Mouse (Mus musculus): ENCODE data around the gene Fstl1.

Gene Fstl1

DNA sequence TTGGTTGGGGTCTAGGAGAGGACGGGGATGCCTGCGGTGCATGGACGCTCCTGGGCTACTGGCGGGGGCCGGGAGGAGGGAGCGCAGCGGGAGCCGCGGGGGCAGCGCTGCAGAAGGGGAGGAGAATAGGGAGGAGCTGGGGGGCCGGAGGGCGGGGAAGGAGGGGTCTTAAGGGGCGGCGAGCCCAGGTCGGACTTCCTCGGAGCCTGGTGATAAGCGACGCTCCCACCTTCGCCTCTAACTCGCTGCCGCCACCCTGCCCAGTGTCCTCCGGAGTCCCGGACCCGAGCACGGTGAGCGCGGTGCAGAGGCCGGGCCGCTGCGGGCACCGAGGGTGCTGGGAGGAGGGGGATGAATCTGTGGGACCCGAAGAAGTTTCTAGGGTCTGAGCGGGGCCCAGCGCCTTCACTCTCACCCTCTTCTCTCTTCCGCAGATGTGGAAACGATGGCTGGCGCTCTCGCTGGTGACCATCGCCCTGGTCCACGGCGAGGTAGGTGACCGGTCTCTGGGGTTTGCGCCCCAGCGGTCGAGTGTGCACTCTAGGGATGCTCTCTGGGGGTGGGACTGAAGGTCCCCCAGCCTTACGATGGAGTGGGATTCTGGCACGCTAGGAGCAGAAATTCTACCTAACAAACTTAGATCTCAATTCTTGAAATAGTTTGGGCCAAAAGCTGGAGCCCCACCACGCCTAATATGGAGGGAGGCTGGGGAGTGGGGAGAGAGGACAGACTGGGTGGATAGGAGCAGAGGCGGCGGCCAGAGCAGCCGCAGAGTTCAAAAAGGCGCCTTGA is at the start of gene Fstl1:
Gene Fstl1 (plus strand): TSS at position 14 of the 792 bp plus-strand sequence.
- no peak for DNase-seq (ENCODE audit: low read depth)

GRCm38 (mm10) chr16:37728674-37729073 is 48.0 kb upstream of the Fstl1 start:
- DNase-seq (ENCODE audit: low read depth) = no peak

DNA sequence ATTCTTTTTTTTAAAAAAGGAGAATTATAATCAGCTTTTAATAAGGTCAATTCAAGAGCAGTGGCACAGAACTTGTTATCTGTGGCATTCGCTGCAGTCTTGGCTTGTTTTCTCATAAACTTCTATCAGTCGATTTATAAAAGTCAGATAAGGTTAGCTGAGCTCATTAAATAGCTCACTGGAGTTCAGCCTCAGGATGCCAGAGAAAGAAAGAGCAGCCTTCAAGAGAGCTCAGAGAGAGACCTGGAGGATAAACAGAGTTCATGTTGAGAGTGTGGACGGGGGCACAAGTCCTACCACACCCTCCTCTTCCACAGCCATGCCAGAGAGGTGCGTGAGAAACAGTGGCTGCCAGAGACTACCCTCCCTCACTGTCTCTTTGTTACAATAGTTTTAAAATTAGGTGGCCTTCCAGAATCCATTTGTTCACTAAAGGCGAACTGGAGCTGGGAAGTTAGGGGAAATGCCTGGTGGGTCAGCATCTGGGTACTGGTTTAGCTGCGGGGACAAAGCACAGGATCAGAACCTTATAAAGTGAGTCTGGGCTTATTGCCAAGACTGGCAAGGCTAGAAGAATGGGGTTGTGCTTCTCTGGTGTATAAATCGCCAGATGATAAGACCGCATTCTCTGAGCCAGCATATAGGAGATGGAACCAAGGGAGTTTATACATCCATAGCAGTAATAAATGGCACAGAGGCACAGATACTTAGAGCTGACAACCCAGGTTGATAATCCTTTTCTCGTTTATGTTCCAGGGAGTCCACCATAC is 47.1 kb upstream of the Fstl1 start:
- DNase-seq (ENCODE audit: low read depth) = no peak

GRCm38 (mm10) chr16:37730293-37730835 is 46.3 kb upstream of the Fstl1 start:
- no peak for DNase-seq (ENCODE audit: low read depth)

GRCm38 (mm10) chr16:37731431-37731830 is 45.2 kb upstream of the Fstl1 start:
- DNase-seq (ENCODE audit: low read depth) = no peak

- no peak for DNase-seq (ENCODE audit: low read depth)
Measured at GRCm38 (mm10) chr16:37732023-37732761, 44.5 kb upstream of the Fstl1 start.

DNA sequence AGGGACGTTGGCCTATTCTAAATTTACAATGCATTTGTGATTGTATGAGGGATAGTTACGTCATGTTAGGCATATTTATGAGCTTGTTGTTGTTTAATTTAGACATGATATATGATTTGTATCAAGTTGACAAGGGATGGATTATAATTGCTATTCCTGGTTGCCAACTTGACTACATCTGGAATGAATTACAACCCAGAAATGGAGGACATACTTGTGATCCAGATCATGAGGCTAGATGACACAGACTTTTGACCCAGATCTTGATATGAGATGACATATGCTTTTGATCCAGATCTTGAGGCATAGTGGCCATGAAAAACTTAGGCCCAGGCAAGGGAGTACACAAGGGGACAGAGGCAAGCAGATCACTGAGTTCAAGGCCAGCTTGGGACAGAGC is 36.6 kb upstream of the Fstl1 start:
- DNase-seq (ENCODE audit: low read depth) = no peak

DNA sequence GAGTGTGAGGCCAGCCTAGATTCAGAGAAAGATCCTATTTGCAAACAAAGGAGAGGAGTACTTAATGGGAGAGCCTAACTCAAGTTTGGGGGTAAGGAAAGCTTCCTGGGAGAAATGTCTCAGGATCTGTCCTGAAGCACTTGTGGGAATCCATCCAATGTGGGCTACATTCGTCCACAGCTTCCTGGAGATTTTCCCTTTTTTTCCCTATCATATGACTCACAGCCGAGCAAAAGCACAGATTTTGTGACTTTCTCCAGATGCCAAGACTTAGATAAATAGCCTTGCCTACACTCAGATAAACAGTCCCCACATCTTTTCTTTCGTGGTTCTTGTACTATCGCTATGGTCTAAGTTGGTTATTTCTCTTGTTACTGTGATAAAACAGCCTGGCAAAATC is 34.4 kb upstream of the Fstl1 start:
- no peak for DNase-seq (ENCODE audit: low read depth)

GRCm38 (mm10) chr16:37752876-37753275 is 23.8 kb upstream of the Fstl1 start:
- no peak for DNase-seq (ENCODE audit: low read depth)

- DNase-seq (ENCODE audit: low read depth) = no peak
Measured at GRCm38 (mm10) chr16:37753809-37754208, 22.9 kb upstream of the Fstl1 start.

DNA sequence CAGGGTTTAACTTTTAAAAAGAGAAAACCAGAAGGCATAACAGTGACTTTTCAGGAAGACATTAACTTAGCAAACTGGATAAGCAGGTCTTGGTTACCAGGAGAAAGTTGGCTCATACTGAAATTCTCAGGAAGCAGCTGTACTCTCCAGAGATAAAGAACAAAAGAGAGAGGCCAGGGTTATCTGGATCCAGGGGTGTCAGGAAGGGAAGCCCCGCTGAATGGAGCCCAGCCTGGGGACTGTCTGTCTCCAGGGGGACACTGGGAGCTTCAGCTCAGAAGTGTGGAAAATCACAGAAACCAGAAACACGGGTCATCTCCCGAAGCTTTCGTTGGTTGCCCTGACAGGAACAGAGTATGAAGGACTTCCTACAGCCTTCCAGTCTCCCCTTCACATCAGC is 22.2 kb upstream of the Fstl1 start:
- DNase-seq (ENCODE audit: low read depth) = no peak

DNA sequence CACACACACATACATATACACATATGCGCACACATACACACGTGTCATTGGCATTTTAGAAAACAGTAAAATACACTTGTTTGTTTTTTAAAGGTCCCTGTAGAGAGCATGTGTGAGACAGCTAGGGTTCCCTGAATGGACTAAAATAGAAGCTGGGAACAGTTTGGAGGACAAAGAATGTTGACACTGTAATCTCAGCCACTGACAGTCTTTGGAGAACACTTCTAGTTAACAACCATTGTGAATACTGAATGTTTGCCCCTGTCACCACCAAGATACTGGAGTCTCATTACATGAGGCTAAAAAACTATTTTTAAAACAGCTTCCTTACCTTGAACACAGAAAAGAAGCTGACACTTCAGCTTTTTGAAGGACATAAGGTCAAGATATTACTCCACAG is 19.4 kb upstream of the Fstl1 start:
- no peak for DNase-seq (ENCODE audit: low read depth)

DNA sequence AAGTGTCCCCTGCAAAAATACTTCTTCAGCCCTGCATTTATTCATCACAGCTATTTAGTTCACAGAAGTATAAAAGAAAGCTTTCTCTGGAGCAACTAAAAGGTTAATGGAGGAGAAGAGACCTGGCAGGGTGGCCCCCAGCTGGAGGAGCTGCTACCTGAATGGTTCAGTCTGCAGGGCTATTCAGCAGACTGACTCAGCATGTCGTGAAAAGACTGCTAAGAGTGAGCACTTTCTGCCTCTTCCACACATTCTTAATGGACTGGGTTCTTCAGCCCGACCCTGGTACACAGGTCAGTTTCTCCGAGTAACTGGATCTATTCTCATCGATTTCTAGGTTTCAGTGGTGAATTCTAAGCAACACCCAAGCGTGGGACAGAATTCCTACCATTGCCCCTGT is 12.9 kb upstream of the Fstl1 start:
- DNase-seq (ENCODE audit: low read depth) = no peak

DNA sequence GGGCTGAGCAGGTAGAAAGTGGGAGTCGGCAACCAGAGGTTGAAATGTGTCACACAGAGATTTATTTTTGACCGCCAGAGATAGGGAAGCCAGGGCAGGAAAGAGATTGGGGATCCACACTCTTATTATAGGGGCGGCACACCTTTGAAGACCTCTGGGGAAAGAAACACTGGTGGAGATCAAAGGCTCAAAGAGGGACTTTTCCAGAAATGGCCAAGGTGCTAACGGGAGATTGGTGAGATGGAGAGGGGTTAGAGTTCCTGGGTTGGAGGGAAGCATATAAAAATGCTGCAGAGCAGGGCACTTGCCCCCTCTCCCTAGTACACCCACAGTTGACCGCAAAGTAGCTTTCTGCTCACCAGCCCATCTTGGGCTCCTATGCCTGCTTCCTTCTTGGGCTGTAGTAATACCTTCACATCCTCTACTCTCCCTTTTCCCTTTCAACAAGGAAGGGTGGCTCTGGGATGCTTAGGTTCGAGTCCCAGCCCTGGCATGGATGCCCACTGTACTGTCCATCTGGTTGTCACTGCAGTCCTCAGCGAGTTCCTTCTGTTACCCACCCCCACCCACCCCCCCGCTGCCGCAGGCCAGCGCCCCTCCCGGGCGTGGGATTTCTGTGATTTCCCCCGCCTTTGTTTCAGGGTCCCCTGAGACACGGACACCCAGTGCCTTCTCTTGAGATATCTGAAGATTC is 360 bp upstream of the Fstl1 start:
- DNase-seq (ENCODE audit: low read depth) = no peak

DNA sequence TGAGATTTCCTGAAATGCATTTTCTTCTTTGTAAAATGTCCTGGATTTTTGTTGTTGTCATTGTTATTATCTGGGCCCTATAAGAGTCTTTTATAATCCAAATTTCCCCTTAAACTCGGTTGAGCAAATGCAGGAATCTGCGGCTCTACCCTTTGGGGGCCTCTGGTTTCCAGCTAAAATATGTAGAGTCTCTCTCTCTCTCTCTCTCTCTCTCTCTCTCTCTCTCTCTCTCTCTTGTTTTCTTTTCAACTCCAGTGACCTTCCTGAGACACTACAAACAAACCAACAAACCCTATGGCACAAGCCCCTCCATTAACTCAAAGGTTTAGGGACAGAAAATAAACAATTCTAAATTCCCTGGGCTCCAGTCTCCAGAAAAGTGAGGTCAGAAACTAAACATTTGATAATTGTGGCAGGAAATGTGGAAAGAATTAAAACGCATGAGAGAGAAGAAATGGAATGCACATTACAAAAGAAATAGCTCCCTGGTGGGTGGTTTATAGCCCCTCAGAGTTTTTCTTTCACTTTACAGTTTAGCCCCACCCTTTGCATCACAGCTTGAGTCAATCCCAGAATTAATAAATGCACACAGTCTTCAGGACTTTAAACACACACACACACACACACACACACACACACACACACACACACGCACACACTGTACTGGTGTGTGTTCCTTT is 1.3 kb downstream of the Fstl1 start:
- DNase-seq (ENCODE audit: low read depth) = no peak

DNA sequence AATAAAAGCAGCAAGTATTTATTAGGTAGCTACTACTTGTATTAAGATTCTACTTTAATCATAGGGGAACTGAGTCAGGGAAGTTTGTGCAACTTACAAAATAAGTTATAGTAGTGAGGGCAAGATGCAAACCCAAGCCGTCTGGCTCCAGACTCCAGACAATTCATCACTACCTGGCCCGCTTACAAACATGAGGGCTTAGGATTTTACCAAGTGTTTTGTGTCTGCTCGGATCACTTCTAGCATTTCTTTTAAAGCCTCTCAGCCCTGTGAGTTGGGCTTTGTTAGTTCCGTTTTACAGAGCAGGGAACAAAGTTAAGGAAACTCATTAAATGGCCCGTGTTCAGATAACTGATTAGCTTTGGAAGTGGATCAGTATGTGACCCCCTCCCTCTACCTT is 1.9 kb downstream of the Fstl1 start:
- no peak for DNase-seq (ENCODE audit: low read depth)

- no peak for DNase-seq (ENCODE audit: low read depth)
Measured at GRCm38 (mm10) chr16:37779651-37780280, 3.1 kb downstream of the Fstl1 start.

DNA sequence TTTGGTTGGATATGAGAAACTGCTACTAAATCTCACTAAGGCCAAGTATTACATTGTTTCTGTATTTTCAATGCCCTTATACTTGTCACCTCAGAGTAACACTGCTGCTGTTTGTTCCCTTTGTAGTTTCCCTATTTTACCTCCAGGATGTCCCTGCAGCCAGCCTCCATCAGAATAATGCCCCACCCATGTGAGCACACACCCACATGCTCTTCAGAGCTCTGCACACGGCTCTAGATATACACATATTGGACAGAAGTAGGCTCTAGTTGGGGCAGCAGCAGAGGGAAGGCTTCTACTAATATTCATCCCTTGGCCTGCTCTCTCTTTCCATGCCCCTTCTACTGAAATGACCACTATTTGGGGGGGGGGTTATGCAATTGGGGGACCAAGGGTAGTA is 3.7 kb downstream of the Fstl1 start:
- DNase-seq (ENCODE audit: low read depth) = no peak

DNA sequence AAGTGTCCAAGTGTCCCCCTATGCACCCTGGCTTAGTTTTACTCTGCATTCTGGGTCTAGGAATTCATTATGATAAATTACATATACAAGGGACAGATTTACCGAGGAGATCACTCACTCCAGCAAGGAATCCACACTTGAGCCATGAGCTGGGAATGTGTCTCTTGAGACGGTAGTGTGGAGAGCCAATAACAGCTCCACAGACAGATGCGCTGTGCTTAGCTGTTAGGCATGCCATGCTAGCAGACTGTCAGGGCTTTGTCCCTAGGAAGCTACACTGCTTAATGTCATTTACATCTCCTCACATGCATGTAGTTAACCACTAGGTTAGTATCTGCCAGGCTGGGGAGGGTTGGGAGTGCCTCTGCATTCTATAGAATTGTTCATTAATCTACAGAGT is 4.2 kb downstream of the Fstl1 start:
- DNase-seq (ENCODE audit: low read depth) = no peak

DNA sequence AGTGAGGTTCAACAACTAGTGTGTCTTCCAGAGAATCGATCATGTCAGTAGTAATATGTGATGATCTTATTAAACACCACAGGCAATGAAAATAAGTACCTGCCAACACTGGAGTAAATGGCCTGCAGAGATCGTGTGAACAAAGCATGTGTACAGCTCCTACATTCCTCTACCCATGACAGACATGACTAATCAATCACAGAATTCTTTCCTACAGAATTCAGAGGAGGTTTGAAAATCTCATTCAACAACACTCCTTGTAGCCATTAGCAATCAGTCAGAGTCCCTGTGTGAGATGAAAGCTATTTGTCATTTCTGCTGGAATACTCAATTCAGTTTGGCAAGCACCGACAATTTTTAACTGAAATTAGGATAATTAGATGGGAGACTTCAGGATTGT is 7.9 kb downstream of the Fstl1 start:
- DNase-seq (ENCODE audit: low read depth) = no peak

Measured in c-Kit-positive CD71-negative TER-119-negative erythroid progenitor cells, embryonic 14.5 days (primary cell).